Mouse (Mus musculus) G1E-ER4 (cell line): ENCODE results near the gene Pex5l. TPM values are rescaled to one million over a fixed set of nuclear protein-coding genes. Genes with fewer than 3 reads are reported as not detected.

Experiments used
- GATA1 ChIP-seq: IDR thresholded peaks from one replicate; pipeline ENCODE4 v1.8.0; 2012; ENCODE audit warnings: low read length, inconsistent platforms
- polyA plus RNA-seq: library from polyadenylated mRNA; stranded (reverse); fragments of >175 nt; gene quantifications from 2 replicates; pipeline ENCODE4 v1.2.3, GENCODE M21; 2012

Pex5l gene
- polyA plus RNA-seq, 1 experiment: not detected

GRCm38 (mm10) chr3:33000383-33001015 is 142.5 kb downstream of the Pex5l start:
- no peak for TF ChIP-seq GATA1

DNA sequence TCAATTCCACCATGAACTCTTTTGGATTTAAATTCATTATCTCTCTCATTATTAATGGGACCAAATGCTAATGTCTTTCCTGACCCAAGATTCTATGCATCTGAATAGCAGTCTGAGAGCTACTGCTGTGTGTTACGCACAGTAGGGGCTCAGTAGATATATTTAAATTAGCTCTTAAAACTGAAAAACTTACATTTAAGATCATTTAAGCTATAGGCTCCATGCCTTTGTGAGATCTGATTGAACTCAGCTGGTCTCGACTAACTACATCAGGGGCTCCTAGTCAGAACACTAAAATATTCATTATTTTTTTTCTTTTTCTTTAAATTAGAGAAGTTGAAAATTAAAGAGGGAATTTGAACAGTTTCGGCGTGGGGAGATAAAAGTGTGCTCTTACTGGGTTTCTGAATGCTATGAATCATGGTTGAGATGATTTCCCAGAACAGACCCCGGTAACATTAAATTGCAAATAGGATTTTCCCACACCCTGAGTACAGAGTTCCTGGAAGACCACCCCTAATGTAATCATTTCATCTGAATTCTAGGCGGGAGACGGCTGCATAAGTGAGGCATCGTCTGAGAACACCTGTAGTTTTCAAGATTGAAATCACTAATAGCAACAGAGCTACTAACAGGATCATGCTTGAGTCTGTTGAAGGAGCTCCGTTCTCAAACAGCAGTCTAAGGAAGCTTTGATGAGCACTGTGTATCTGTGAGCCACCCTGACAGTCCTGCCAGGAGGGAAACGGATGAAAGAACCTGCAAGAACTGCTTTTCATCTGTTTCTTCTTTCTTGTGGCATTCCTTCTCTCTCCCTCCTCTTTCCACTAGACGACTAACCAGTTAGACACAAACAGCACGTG is 151.1 kb downstream of the Pex5l start:
- no peak for TF ChIP-seq GATA1

DNA sequence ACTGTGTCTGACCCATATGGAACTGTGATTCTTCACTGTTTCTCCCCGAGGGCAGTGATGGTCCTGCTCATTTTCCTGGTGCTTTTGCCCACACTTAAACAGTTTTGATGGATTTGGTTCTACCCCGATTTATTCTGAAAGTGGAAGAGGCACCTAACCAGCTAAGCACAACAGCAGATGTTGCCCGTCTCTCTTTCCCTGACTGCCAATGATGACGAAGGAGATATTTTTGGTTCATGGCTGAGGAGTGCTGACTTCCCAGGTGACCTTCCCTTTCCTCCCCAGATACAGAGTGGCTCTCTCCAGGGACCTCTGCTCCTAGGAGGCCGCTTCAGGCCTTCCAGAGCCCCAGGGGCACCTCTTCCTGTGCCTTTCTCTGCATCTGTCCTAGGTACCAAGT is 155.2 kb downstream of the Pex5l start:
- TF ChIP-seq GATA1: no peak

DNA sequence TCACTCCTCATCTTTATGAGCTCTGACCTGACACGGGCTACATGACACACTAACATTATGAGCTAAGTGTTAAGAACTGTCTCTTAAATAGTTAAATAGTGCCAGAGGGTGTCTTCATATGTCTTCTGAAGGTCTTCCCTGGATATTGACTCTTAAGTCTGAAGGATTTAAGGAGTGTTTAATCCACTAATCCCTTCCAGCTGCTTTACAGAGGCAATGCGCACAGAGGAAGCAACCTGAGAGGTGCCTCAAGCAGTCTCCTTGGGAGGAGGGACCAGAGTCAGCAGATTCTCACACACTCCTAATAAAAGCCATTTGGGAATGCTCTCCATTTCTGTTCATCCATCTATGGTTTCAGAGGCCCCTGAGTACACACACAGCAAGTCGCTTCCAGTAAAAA is 157.9 kb downstream of the Pex5l start:
- TF ChIP-seq GATA1: no peak

GRCm38 (mm10) chr3:32979981-32980380 is 163.1 kb downstream of the Pex5l start:
- TF ChIP-seq GATA1: no peak

DNA sequence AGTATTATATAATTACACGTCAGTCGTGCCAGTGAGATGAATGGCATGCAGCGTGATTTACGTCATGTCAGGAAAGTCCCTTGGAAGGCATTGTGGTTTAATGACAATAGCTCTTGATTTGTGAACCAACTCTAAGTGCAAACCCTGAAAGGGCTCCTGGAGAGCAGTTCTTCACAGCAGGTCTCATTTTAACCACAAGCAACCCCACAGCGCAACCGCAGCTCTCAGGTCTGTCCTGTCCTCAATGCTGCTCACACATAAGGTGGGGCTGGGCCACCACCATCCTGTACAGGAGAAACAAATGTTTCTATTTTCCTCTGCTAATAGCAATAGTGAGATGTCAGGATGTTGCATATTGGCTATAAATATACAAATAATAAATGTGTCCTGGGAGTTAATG is 163.8 kb downstream of the Pex5l start:
- TF ChIP-seq GATA1: no peak

DNA sequence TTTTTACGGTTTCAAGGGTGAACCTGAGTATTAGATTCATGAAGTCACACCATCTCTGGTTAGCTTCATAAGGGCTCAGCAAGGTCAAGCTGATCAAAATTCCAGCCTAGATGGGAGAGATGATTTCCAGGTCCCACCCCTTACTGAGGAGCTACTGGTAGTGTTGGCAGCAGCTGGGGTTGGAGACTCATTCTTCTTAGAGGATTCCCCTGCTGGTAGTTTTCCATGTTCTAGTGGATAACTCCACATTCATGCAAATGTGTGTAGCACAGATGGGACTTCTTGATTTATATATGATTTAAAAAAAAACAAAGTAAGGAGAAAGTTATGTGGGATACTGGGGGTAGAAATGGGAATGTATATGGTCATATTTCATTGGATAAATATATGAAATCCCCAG is 172.8 kb downstream of the Pex5l start:
- TF ChIP-seq GATA1: no peak

- no peak for TF ChIP-seq GATA1
Measured at GRCm38 (mm10) chr3:32968671-32969425, 174.2 kb downstream of the Pex5l start.

- TF ChIP-seq GATA1: no peak
Measured at GRCm38 (mm10) chr3:32965528-32965927, 177.5 kb downstream of the Pex5l start.

DNA sequence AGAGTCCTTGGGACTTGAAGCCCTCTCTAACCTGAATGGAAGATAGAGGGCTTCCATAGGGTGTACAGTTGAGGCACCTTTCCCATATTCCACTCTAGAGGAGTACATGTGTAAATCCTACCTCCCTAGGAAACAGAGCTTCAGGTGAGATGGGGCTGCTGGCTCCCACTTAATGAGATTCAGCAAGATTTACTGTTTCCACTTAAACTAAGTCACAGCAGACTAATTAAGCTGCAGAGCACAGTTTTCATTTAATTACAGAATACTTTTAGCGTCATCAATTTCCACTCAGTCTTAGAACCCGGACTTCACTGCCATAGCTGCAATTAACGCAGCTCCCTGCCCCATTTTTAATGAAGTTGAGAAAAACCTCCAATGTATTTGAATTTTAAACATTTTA is 181.6 kb downstream of the Pex5l start:
- no peak for TF ChIP-seq GATA1

DNA sequence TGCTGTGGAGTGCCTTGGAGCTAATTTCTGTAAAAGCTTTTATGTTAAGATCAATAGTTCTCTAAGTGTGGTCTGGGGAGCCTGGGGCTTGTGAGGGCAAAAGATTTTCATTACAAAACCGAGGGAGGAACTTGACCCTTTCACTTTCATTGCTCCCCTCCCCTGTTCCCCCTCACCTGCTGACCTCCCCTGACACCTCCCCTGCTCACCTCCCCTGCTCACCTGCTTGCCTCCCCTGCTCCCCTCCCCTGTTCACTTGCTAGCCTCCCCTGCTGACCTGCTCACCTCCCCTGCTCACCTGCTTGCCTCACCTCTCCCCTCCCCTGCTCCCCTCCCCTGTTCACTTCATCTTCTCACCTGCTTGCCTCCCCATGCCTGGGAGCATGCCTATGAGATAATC is 191.7 kb downstream of the Pex5l start:
- no peak for TF ChIP-seq GATA1

- no peak for TF ChIP-seq GATA1
Measured at GRCm38 (mm10) chr3:32947486-32947885, 195.6 kb downstream of the Pex5l start.

GRCm38 (mm10) chr3:32939802-32940501 is 203.1 kb downstream of the Pex5l start:
- no peak for TF ChIP-seq GATA1

GRCm38 (mm10) chr3:32924168-32924567 is 218.9 kb downstream of the Pex5l start:
- TF ChIP-seq GATA1: no peak

- no peak for TF ChIP-seq GATA1
Measured at GRCm38 (mm10) chr3:32910071-32910551, 232.9 kb downstream of the Pex5l start.
